Mouse (Mus musculus) forebrain, embryonic 16.5 days (tissue): ENCODE data around the gene Mogs. TPM values are rescaled to one million over a fixed set of nuclear protein-coding genes. Genes with fewer than 3 reads are reported as not detected.

Experiments used
- ATAC-seq: fragments of 200-750 bp; cut with Nextera tagmentation; 2 replicates; pipeline ENCODE4 v1.8.0; 2017; ENCODE audit warnings: mild to moderate bottlenecking, moderate library complexity
- H3K27ac ChIP-seq: fragments of 300-500 bp; sonication (generic); 2 replicates; pipeline ENCODE4 v1.5.1; 2014; ENCODE audit warnings: low read length, control low read depth
- H3K27me3 ChIP-seq: fragments of 300-500 bp; sonication (generic); replicated peaks from 2 replicates; pipeline ENCODE4 v1.6.1; 2014; ENCODE audit warnings: low read length; ENCODE audit not compliant: control insufficient read depth, insufficient read depth
- H3K36me3 ChIP-seq: fragments of 300-500 bp; sonication (generic); 2 replicates; pipeline ENCODE4 v1.6.1; 2014; ENCODE audit not compliant: control insufficient read depth, insufficient read depth
- H3K4me1 ChIP-seq: fragments of 300-500 bp; sonication (generic); replicated peaks from 2 replicates; pipeline ENCODE4 v1.6.1; 2014; ENCODE audit warnings: low read length; ENCODE audit not compliant: control insufficient read depth, insufficient read depth
- H3K4me2 ChIP-seq: fragments of 300-500 bp; sonication (generic); 2 replicates; pipeline ENCODE4 v1.6.1; 2014; ENCODE audit warnings: mild to moderate bottlenecking, low read length, control low read depth
- H3K4me3 ChIP-seq: fragments of 300-500 bp; sonication (generic); replicated peaks from 2 replicates; pipeline ENCODE4 v1.5.1; 2014; ENCODE audit warnings: mild to moderate bottlenecking, low read length, control low read depth
- H3K9ac ChIP-seq: fragments of 300-500 bp; sonication (generic); replicated peaks from 2 replicates; pipeline ENCODE4 v1.6.1; 2014; ENCODE audit warnings: low read depth, low read length, control low read depth
- H3K9me3 ChIP-seq: fragments of 300-500 bp; sonication (generic); 2 replicates; pipeline ENCODE4 v1.6.1; 2016; ENCODE audit warnings: low read length; ENCODE audit not compliant: control insufficient read depth
- WGBS: fragments of 180-500 bp; shearing (Covaris S2); extraction: QIAGEN DNeasy Blood & Tissue Kit; methylation state at CpG from one replicate; pipeline ENCODE4 v1.1.7; 2014; 5-methylcytosine and 5-hydroxymethylcytosine counted together
- microRNA counts: library from miRNA; unstranded; fragments of <30 nt; microRNA quantifications from one replicate; lab custom pipeline; 2016
- microRNA-seq: library from miRNA; unstranded; fragments of <30 nt; microRNA quantifications from one replicate; pipeline ENCODE4, GENCODE M21; 2017
- polyA plus RNA-seq: library from polyadenylated mRNA; unstranded; fragments of >200 nt; fragmentation: Nextera tagmentation; extraction: Ambion mirVana; gene quantifications from 2 replicates; pipeline ENCODE4 v1.2.1, GENCODE M21; 2015

Mogs gene
- polyA plus RNA-seq, 1 experiment from 2014 or later = 21.8 TPM

GRCm38 (mm10) chr6:83165607-83166242, 50.4 kb downstream of the Mogs start, which contains the start of gene Dctn1:
Gene Dctn1 (plus strand): TSS chr6:83165920.
- Histone ChIP-seq H3K4me3 (peak within 1 kb of the TSS; percentile 89), H3K36me3 (no peaks in the 10 kb centered on the region), H3K4me2 (peak within 1 kb of the TSS; percentile 88), H3K9ac (peak within 1 kb of the TSS; percentile 89), H3K4me1 (peaks cover 25% of the 10 kb centered on the region), H3K27me3 (peaks cover 24% of the 10 kb centered on the region), H3K27ac (peak within 1 kb of the TSS; percentile 89), H3K9me3 (no peaks in the 10 kb centered on the region)
- ATAC-seq = peak; percentile 86
- WGBS = under 1% methylated on average over 49 of the region's 58 CpGs

- Histone ChIP-seq H3K27me3 (peaks cover 19% of the 10 kb centered on the region), H3K36me3 (no peaks in the 10 kb centered on the region), H3K27ac (peak overlapping the region; percentile 89), H3K4me1 (peaks cover 30% of the 10 kb centered on the region), H3K9ac (peak overlapping the region; percentile 89), H3K4me2 (peak overlapping the region; percentile 88), H3K9me3 (no peaks in the 10 kb centered on the region), H3K4me3 (peak overlapping the region; percentile 89)
- WGBS = 0% methylated on average over 12 of the region's 12 CpGs
- peak; percentile 13 for ATAC-seq
Observed at GRCm38 (mm10) chr6:83166243-83166630, 50.9 kb downstream of the Mogs start.

MicroRNAs encoded within 50 kb of the gene (microRNA counts, 519-probe panel; counts per million panel counts)
- microRNA mmu-miR-3470a+mmu-miR-3470b (lab: Ali Mortazavi, UCI) = 1,958 counts per million, percentile 27 among the panel's probes with 10 or more counts

Small RNA genes lying within 50 kb of the gene (microRNA-seq; reads per million reads assigned to microRNA genes)
- not detected for gene Mir3470a

Other genes with a start within 250 kb of the Mogs start
- 16.3 and 18.7 TPM in 2 replicates for gene Sema4f, start 175.7 kb upstream of the Mogs start, polyA plus RNA-seq
- not detected in 2 replicates for gene M1ap, start 168.6 kb upstream of the Mogs start, polyA plus RNA-seq
- 2.0 and 2.1 TPM in 2 replicates for gene Dok1, start 82.0 kb upstream of the Mogs start, polyA plus RNA-seq
- gene Loxl3, start 81.3 kb upstream of the Mogs start, polyA plus RNA-seq = 5.3 and 6.0 TPM in 2 replicates
- 157 and 186 TPM in 2 replicates for gene Aup1, start 61.0 kb upstream of the Mogs start, polyA plus RNA-seq
- 70.7 and 77.8 TPM in 2 replicates for gene Htra2, start 60.2 kb upstream of the Mogs start, polyA plus RNA-seq
- 0.30 and 0.31 TPM in 2 replicates for gene Dqx1, start 57.7 kb upstream of the Mogs start, polyA plus RNA-seq
- gene Tlx2, start 45.2 kb upstream of the Mogs start, polyA plus RNA-seq = not detected in 2 replicates
- gene Pcgf1, start 37.6 kb upstream of the Mogs start, polyA plus RNA-seq = 45.5 and 46.5 TPM in 2 replicates
- gene Lbx2, start 29.1 kb upstream of the Mogs start, polyA plus RNA-seq = not detected in 2 replicates
- 3.2 and 4.3 TPM in 2 replicates for gene Ccdc142, start 13.9 kb upstream of the Mogs start, polyA plus RNA-seq
- gene Gm42688, start 13.9 kb upstream of the Mogs start, polyA plus RNA-seq = 4.1 and 4.9 TPM in 2 replicates
- 109 and 122 TPM in 2 replicates for gene Mrpl53, start 6.5 kb upstream of the Mogs start, polyA plus RNA-seq
- 209 and 228 TPM in 2 replicates for gene Wbp1, start 6.1 kb downstream of the Mogs start, polyA plus RNA-seq
- 11.4 and 14.4 TPM in 2 replicates for gene Ino80b, start 9.9 kb downstream of the Mogs start, polyA plus RNA-seq
- 6.9 and 7.4 TPM in 2 replicates for gene Rtkn, start 20.0 kb downstream of the Mogs start, polyA plus RNA-seq
- gene Wdr54, start 40.9 kb downstream of the Mogs start, polyA plus RNA-seq = 18.2 and 21.7 TPM in 2 replicates
- gene 1700003E16Rik, start 40.9 kb downstream of the Mogs start, polyA plus RNA-seq = 7.8 and 9.4 TPM in 2 replicates
- gene Dctn1, start 50.4 kb downstream of the Mogs start, polyA plus RNA-seq = 150 and 158 TPM in 2 replicates
- gene Slc4a5, start 104.3 kb downstream of the Mogs start, polyA plus RNA-seq = 0.52 and 0.76 TPM in 2 replicates
- gene Mthfd2, start 210.4 kb downstream of the Mogs start, polyA plus RNA-seq = 22.3 and 28.6 TPM in 2 replicates
- gene Mob1a, start 210.5 kb downstream of the Mogs start, polyA plus RNA-seq = 30.2 and 36.6 TPM in 2 replicates
- 48.2 and 49.3 TPM in 2 replicates for gene Bola3, start 233.7 kb downstream of the Mogs start, polyA plus RNA-seq